11 mouse cellular contexts compared by ENCODE assay signal in the genomic region with DNA sequence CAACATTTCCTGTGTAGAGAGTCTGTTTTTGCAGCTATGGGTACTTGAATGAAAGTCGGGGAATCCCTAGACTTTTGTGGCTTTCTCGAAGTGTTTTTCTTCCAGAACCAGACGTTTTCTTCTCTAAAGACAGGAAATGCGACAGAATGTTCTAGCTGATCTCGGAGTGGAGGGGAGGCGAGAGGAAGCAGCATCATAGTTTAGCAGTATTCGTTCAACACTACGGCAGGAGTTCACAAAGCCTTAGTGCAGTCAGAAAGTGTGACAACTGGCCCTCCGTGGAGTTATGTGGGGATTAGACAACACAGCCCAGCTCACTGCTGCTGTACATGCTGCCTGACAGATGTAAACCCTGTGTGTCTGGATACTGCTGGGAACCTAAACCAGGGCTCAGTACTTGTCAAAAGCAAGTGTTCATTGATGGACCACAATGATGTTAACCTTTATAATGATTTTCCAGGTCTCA. TPM values are rescaled to one million over a fixed set of nuclear protein-coding genes. Genes with fewer than 3 reads are reported as not detected.
DNase-seq lines count a peak whose midpoint lies in the region; ATAC-seq and TF ChIP-seq lines count a peak whose summit lies in the region.
"Had no signal": no experiment of that assay in that cellular context is flagged by ENCODE, and none has a peak within 500 bp of the region (broad histone marks: within the 10 kb centered on the region; RNA-seq: fewer than 3 reads in every experiment).

No protein-coding gene starts in this region.

- H3K9me3 ChIP-seq in midbrain, embryonic 10.5 days (replicated peaks) = no peaks in the 10 kb centered on the region
- H3K9me3 ChIP-seq in midbrain, embryonic 15.5 days = no peaks in the 10 kb centered on the region
- no peaks in the 10 kb centered on the region for H3K9me3 ChIP-seq in intestine, postnatal 0 days (ENCODE audit: control insufficient read depth)
- no peaks in the 10 kb centered on the region for H3K9me3 ChIP-seq in forebrain, embryonic 15.5 days
- no peaks in the 10 kb centered on the region for H3K9me3 ChIP-seq in kidney, embryonic 14.5 days (ENCODE audit: control insufficient read depth, low read length)

- H3K36me3 ChIP-seq in midbrain, embryonic 10.5 days = no peaks in the 10 kb centered on the region
- H3K36me3 ChIP-seq in midbrain, embryonic 15.5 days (replicated peaks) = no peaks in the 10 kb centered on the region
- no peaks in the 10 kb centered on the region for H3K36me3 ChIP-seq in intestine, postnatal 0 days (ENCODE audit: control insufficient read depth, insufficient read depth)
- H3K36me3 ChIP-seq in forebrain, embryonic 15.5 days = no peaks in the 10 kb centered on the region
- H3K36me3 ChIP-seq in kidney, embryonic 14.5 days (ENCODE audit: control insufficient read depth, insufficient read depth, low read length) = no peaks in the 10 kb centered on the region

- H3K4me2 ChIP-seq in midbrain, embryonic 15.5 days = no peak overlapping the region
- H3K4me2 ChIP-seq in intestine, postnatal 0 days (replicated peaks; ENCODE audit: low read depth) = peak overlapping the region; percentile 66; the same call in 1 of the 2 replicates
- no peak overlapping the region for H3K4me2 ChIP-seq in forebrain, embryonic 15.5 days (replicated peaks)
- H3K4me2 ChIP-seq in kidney, embryonic 14.5 days (replicated peaks; ENCODE audit: low read depth, low read length) = no peak overlapping the region

- H3K27ac ChIP-seq in midbrain, embryonic 10.5 days (replicated peaks) = no peak overlapping the region
- no peak overlapping the region for H3K27ac ChIP-seq in midbrain, embryonic 15.5 days
- H3K27ac ChIP-seq in intestine, postnatal 0 days (ENCODE audit: low read depth, low read length) = no peak overlapping the region
- H3K27ac ChIP-seq in forebrain, embryonic 15.5 days (replicated peaks) = no peak overlapping the region
- no peak overlapping the region for H3K27ac ChIP-seq in kidney, embryonic 14.5 days (ENCODE audit: low read depth, low read length)

- H3K4me3 ChIP-seq in midbrain, embryonic 10.5 days = no peak overlapping the region
- no peak overlapping the region for H3K4me3 ChIP-seq in midbrain, embryonic 15.5 days
- H3K4me3 ChIP-seq in intestine, postnatal 0 days (ENCODE audit: low read depth, low read length) = no peak overlapping the region
- no peak overlapping the region for H3K4me3 ChIP-seq in forebrain, embryonic 15.5 days
- no peak overlapping the region for H3K4me3 ChIP-seq in kidney, embryonic 14.5 days (ENCODE audit: low read length)

- 70% methylated on average over 9 of the region's 9 CpGs for WGBS in midbrain, embryonic 10.5 days
- WGBS in midbrain, embryonic 15.5 days = 80% methylated on average over 9 of the region's 9 CpGs
- 42% methylated on average over 9 of the region's 9 CpGs for WGBS in intestine, postnatal 0 days
- 81% methylated on average over 9 of the region's 9 CpGs for WGBS in forebrain, embryonic 15.5 days
- 57% methylated on average over 9 of the region's 9 CpGs for WGBS in kidney, embryonic 14.5 days

- peaks cover 6% of the 10 kb centered on the region; the same call in 1 of the 2 replicates for H3K4me1 ChIP-seq in midbrain, embryonic 10.5 days
- no peaks in the 10 kb centered on the region for H3K4me1 ChIP-seq in midbrain, embryonic 15.5 days
- 0 out of 2 replicates have a peak, but pooled peaks cover 8% of the 10 kb centered on the region for H3K4me1 ChIP-seq in intestine, postnatal 0 days (replicated peaks; ENCODE audit: control insufficient read depth, insufficient read depth, low read length)
- no peaks in the 10 kb centered on the region for H3K4me1 ChIP-seq in forebrain, embryonic 15.5 days
- no peaks in the 10 kb centered on the region for H3K4me1 ChIP-seq in kidney, embryonic 14.5 days (ENCODE audit: control insufficient read depth, insufficient read depth, low read length)

- no peak overlapping the region for H3K9ac ChIP-seq in midbrain, embryonic 15.5 days
- H3K9ac ChIP-seq in intestine, postnatal 0 days (ENCODE audit: low read depth, low read length) = no peak overlapping the region
- H3K9ac ChIP-seq in forebrain, embryonic 15.5 days (replicated peaks) = no peak overlapping the region
- no peak overlapping the region for H3K9ac ChIP-seq in kidney, embryonic 14.5 days (ENCODE audit: low read depth, low read length)

- no peaks in the 10 kb centered on the region for H3K27me3 ChIP-seq in midbrain, embryonic 10.5 days (ENCODE audit: low read depth, poor library complexity, severe bottlenecking)
- H3K27me3 ChIP-seq in midbrain, embryonic 15.5 days (replicated peaks) = no peaks in the 10 kb centered on the region
- no peaks in the 10 kb centered on the region for H3K27me3 ChIP-seq in intestine, postnatal 0 days (replicated peaks; ENCODE audit: control insufficient read depth, insufficient read depth, low read length)
- no peaks in the 10 kb centered on the region for H3K27me3 ChIP-seq in forebrain, embryonic 15.5 days
- H3K27me3 ChIP-seq in kidney, embryonic 14.5 days (ENCODE audit: control insufficient read depth, insufficient read depth, low read length) = no peaks in the 10 kb centered on the region
- H3K27me3 ChIP-seq: Patski had no signal

- peak; percentile 16 for DNase-seq in embryo, embryonic 10.5 days (ENCODE audit: low spot score)
- no peak for DNase-seq in embryo, embryonic 9.5 days (ENCODE audit: extremely low spot score)
- DNase-seq in midbrain, embryonic 10.5 days (ENCODE audit: low spot score) = peak; percentile 11
- DNase-seq in thymus, postnatal 0 days (ENCODE audit: low spot score) = peak; percentile 63
- DNase-seq: cerebellum, postnatal 14 days had no signal

- ATAC-seq in midbrain, embryonic 15.5 days (replicated peaks) = no peak
- ATAC-seq in intestine, postnatal 0 days = no peak
- ATAC-seq in forebrain, embryonic 15.5 days (replicated peaks) = no peak
- ATAC-seq in kidney, embryonic 14.5 days (ENCODE audit: low FRiP score, low TSS enrichment) = no peak
- ATAC-seq: midbrain, embryonic 16.5 days; Patski had no signal

- TF ChIP-seq CTCF in intestine, postnatal 0 days (IDR thresholded peaks at IDR 0.05; ENCODE audit: low read depth) = no peak

RNA-seq across cellular contexts. Expression of a gene that starts 18.5 kb away (rescaled TPM):
- 0.06 TPM in 1 of 2 replicates, not detected in the other for polyA plus RNA-seq in midbrain, embryonic 10.5 days (2016; fragmentation: Nextera tagmentation; extraction: Ambion mirVana)
- polyA plus RNA-seq in midbrain, embryonic 15.5 days (2015; fragmentation: Nextera tagmentation; extraction: Ambion mirVana) = not detected in 2 replicates
- 42.0 and 48.5 TPM in 2 replicates for polyA plus RNA-seq in intestine, postnatal 0 days (2015; fragmentation: Nextera tagmentation; extraction: Ambion mirVana)
- 0.09 and 0.13 TPM in 2 replicates for polyA plus RNA-seq in thymus, postnatal 0 days (2015; fragmentation: Nextera tagmentation; extraction: Ambion mirVana)
- polyA plus RNA-seq in forebrain, embryonic 15.5 days (2015; fragmentation: Nextera tagmentation; extraction: Ambion mirVana) = not detected in 2 replicates
- not detected in 2 replicates for polyA plus RNA-seq in kidney, embryonic 14.5 days (2014; fragmentation: Nextera tagmentation; extraction: Ambion mirVana)
- polyA plus RNA-seq: midbrain, embryonic 16.5 days; Patski had no signal

Comparison
In these comparisons a context has a peak if more than half of its experiments do, and no peak if none do; other contexts are left out.
1. RNA of a gene that starts 18.5 kb away (polyA plus RNA-seq): 42.0 to 48.5 TPM in intestine, postnatal 0 days; 0.09 to 0.13 TPM in thymus, postnatal 0 days, not detected in midbrain, embryonic 15.5 days, 0.06 TPM in midbrain, embryonic 10.5 days, not detected in forebrain, embryonic 15.5 days and not detected in kidney, embryonic 14.5 days; every median in the first group is over 10 times any median in the second.